ENCODE assay signal across 13 mouse cellular contexts in the genomic region with DNA sequence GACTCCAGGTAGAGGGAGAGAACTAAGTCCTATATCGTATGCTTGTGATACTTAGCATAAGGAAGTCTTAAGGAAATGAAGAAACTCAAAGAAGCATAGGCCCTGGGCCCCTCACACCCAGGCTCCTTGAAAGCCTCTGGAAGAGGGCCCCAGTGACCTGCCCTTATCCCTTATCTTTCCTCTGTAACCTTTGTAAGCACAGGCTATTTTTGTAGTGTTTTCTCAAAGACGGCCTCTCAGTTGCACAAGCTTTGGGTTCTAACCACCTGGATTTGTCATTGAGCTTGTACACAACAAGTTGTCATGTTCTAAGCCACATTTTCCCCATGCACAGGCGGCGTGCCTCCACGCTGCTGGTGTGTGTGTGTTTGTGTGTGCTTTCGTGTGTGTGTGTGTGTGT.
"Had no signal": no experiment of that assay in that cellular context is flagged by ENCODE, and none has a peak within 500 bp of the region (broad histone marks: within the 10 kb centered on the region; RNA-seq: fewer than 3 reads in every experiment).

No protein-coding gene starts in this region.

- H3K27ac ChIP-seq: hindbrain, postnatal 0 days; left cerebral cortex, adult 2 months; limb, embryonic 15.5 days; macrophage; midbrain, embryonic 15.5 days; neural tube, embryonic 12.5 days had no signal

- H3K36me3 ChIP-seq: limb, embryonic 15.5 days; midbrain, embryonic 15.5 days; neural tube, embryonic 12.5 days had no signal

- H3K9ac ChIP-seq: limb, embryonic 15.5 days; midbrain, embryonic 15.5 days; neural tube, embryonic 12.5 days had no signal

- ATAC-seq: hindbrain, postnatal 0 days; midbrain, embryonic 15.5 days had no signal

- DNase-seq: kidney, adult 11 months; kidney, adult 9 months; kidney, postnatal 14 days; lung, postnatal 10 days; thymus, postnatal 4 days had no signal

- H3K4me2 ChIP-seq: limb, embryonic 15.5 days; midbrain, embryonic 11.5 days; midbrain, embryonic 15.5 days; neural tube, embryonic 12.5 days had no signal

- H3K4me1 ChIP-seq: limb, embryonic 15.5 days; megakaryocyte, embryonic 14.5 days had no signal

- H3K4me3 ChIP-seq: left cerebral cortex, adult 2 months; limb, embryonic 15.5 days; megakaryocyte, embryonic 14.5 days; midbrain, embryonic 15.5 days; neural tube, embryonic 12.5 days had no signal

- H3K27me3 ChIP-seq: limb, embryonic 15.5 days; midbrain, embryonic 15.5 days; neural tube, embryonic 12.5 days had no signal

- H3K9me3 ChIP-seq: limb, embryonic 15.5 days; megakaryocyte, embryonic 14.5 days; midbrain, embryonic 15.5 days; neural tube, embryonic 12.5 days had no signal
